Mouse (Mus musculus): Measurements from ENCODE around the gene Ostc.

GRCm38 (mm10) chr3:130671291-130671690 lies 38.0 kb downstream of the Ostc start:
- TF ChIP-seq POLR2A (IDR thresholded peaks at IDR 0.05; ENCODE audit: extremely low read depth, insufficient read depth, low read length) (no peak), CTCF (IDR thresholded peaks at IDR 0.05; ENCODE audit: low read depth, low read length) (no peak)

Data from liver, adult 2 months (tissue).